Mouse (Mus musculus): Measurements from ENCODE around the gene Acadm. TPM values are rescaled to one million over a fixed set of nuclear protein-coding genes. Genes with fewer than 3 reads are reported as not detected.
A peak's percentile ranks its signal among the peaks of the same experiment; 100 is the strongest.

The Acadm gene
- polyA plus RNA-seq, 1 experiment from 2014 or later = 280 TPM

- 50% methylated on average over 6 of the region's 6 CpGs for WGBS
- peak; percentile 69 for DNase-seq (ENCODE audit: low spot score)
- no peak for ATAC-seq (replicated peaks; ENCODE audit: low FRiP score, low read depth)
- Histone ChIP-seq H3K4me3 (replicated peaks; ENCODE audit: low read depth, low read length) (no peak overlapping the region), H3K27me3 (ENCODE audit: insufficient read depth, low read length) (no peaks in the 10 kb centered on the region), H3K36me3 (ENCODE audit: insufficient read depth, low read length) (no peaks in the 10 kb centered on the region), H3K4me1 (replicated peaks; ENCODE audit: insufficient read depth, low read length) (no peaks in the 10 kb centered on the region), H3K9me3 (replicated peaks; ENCODE audit: low read length) (no peaks in the 10 kb centered on the region), H3K9ac (ENCODE audit: low read depth, low read length) (no peak overlapping the region), H3K27ac (no peak overlapping the region), H3K4me2 (ENCODE audit: low read length) (no peak overlapping the region)
- peak; percentile 68 for TF ChIP-seq CTCF (IDR thresholded peaks at IDR 0.05; ENCODE audit: low read depth)
Measured at GRCm38 (mm10) chr3:153961632-153962389, 17.4 kb upstream of the Acadm start.

- H3K9ac ChIP-seq (ENCODE audit: low read depth, low read length) = no peak overlapping the region
- H3K9me3 ChIP-seq (replicated peaks; ENCODE audit: low read length) = no peaks in the 10 kb centered on the region
- no peak overlapping the region for H3K4me2 ChIP-seq (ENCODE audit: low read length)
- H3K36me3 ChIP-seq (ENCODE audit: insufficient read depth, low read length) = no peaks in the 10 kb centered on the region
- no peak overlapping the region for H3K4me3 ChIP-seq (replicated peaks; ENCODE audit: low read depth, low read length)
- ATAC-seq (replicated peaks; ENCODE audit: low FRiP score, low read depth) (no peak), DNase-seq (ENCODE audit: low spot score) (no peak)
- no peak for TF ChIP-seq CTCF (IDR thresholded peaks at IDR 0.05; ENCODE audit: low read depth)
- 68% methylated on average over 2 of the region's 2 CpGs for WGBS
- H3K27me3 ChIP-seq (ENCODE audit: insufficient read depth, low read length) = no peaks in the 10 kb centered on the region
- H3K4me1 ChIP-seq (replicated peaks; ENCODE audit: insufficient read depth, low read length) = no peaks in the 10 kb centered on the region
- H3K27ac ChIP-seq = no peak overlapping the region
Measured at GRCm38 (mm10) chr3:153960884-153961283, 16.5 kb upstream of the Acadm start.

GRCm38 (mm10) chr3:153959731-153960207, 15.3 kb upstream of the Acadm start:
- no peaks in the 10 kb centered on the region for H3K36me3 ChIP-seq (ENCODE audit: insufficient read depth, low read length)
- ATAC-seq (replicated peaks; ENCODE audit: low FRiP score, low read depth) (no peak), DNase-seq (ENCODE audit: low spot score) (no peak)
- 78% methylated on average over 9 of the region's 9 CpGs for WGBS
- no peak overlapping the region for H3K4me3 ChIP-seq (replicated peaks; ENCODE audit: low read depth, low read length)
- H3K27ac ChIP-seq = no peak overlapping the region
- no peak for TF ChIP-seq CTCF (IDR thresholded peaks at IDR 0.05; ENCODE audit: low read depth)
- no peak overlapping the region for H3K4me2 ChIP-seq (ENCODE audit: low read length)
- no peak overlapping the region for H3K9ac ChIP-seq (ENCODE audit: low read depth, low read length)
- H3K9me3 ChIP-seq (replicated peaks; ENCODE audit: low read length) = no peaks in the 10 kb centered on the region
- H3K4me1 ChIP-seq (replicated peaks; ENCODE audit: insufficient read depth, low read length) = no peaks in the 10 kb centered on the region
- no peaks in the 10 kb centered on the region for H3K27me3 ChIP-seq (ENCODE audit: insufficient read depth, low read length)

- Histone ChIP-seq H3K36me3 (ENCODE audit: insufficient read depth, low read length) (no peaks in the 10 kb centered on the region), H3K4me1 (replicated peaks; ENCODE audit: insufficient read depth, low read length) (no peaks in the 10 kb centered on the region), H3K9ac (ENCODE audit: low read depth, low read length) (no peak overlapping the region), H3K27me3 (ENCODE audit: insufficient read depth, low read length) (no peaks in the 10 kb centered on the region), H3K9me3 (replicated peaks; ENCODE audit: low read length) (no peaks in the 10 kb centered on the region), H3K27ac (no peak overlapping the region), H3K4me3 (replicated peaks; ENCODE audit: low read depth, low read length) (no peak overlapping the region), H3K4me2 (ENCODE audit: low read length) (no peak overlapping the region)
- WGBS = 100% methylated on average over 1 of the region's 1 CpGs
- peak; percentile 76 for DNase-seq (ENCODE audit: low spot score)
- peak; percentile 99 for TF ChIP-seq CTCF (IDR thresholded peaks at IDR 0.05; ENCODE audit: low read depth)
- ATAC-seq (replicated peaks; ENCODE audit: low FRiP score, low read depth) = peak; percentile 41; the same call in 1 of the 2 replicates
Measured at GRCm38 (mm10) chr3:153959035-153959730, 14.8 kb upstream of the Acadm start.

- Histone ChIP-seq H3K27me3 (ENCODE audit: insufficient read depth, low read length) (no peaks in the 10 kb centered on the region), H3K9me3 (replicated peaks; ENCODE audit: low read length) (no peaks in the 10 kb centered on the region), H3K27ac (no peak overlapping the region), H3K4me1 (replicated peaks; ENCODE audit: insufficient read depth, low read length) (no peaks in the 10 kb centered on the region), H3K4me2 (ENCODE audit: low read length) (no peak overlapping the region), H3K4me3 (replicated peaks; ENCODE audit: low read depth, low read length) (no peak overlapping the region), H3K36me3 (ENCODE audit: insufficient read depth, low read length) (no peaks in the 10 kb centered on the region), H3K9ac (ENCODE audit: low read depth, low read length) (no peak overlapping the region)
- no peak for TF ChIP-seq CTCF (IDR thresholded peaks at IDR 0.05; ENCODE audit: low read depth)
- no peak for DNase-seq (ENCODE audit: low spot score)
- ATAC-seq (replicated peaks; ENCODE audit: low FRiP score, low read depth) = no peak
- WGBS = 62% methylated on average over 4 of the region's 5 CpGs
Measured at GRCm38 (mm10) chr3:153957916-153958315, 13.5 kb upstream of the Acadm start.

- WGBS = 60% methylated on average over 2 of the region's 2 CpGs
- TF ChIP-seq CTCF (IDR thresholded peaks at IDR 0.05; ENCODE audit: low read depth) = no peak
- Histone ChIP-seq H3K27me3 (ENCODE audit: insufficient read depth, low read length) (no peaks in the 10 kb centered on the region), H3K9ac (ENCODE audit: low read depth, low read length) (no peak overlapping the region), H3K36me3 (ENCODE audit: insufficient read depth, low read length) (no peaks in the 10 kb centered on the region), H3K4me1 (replicated peaks; ENCODE audit: insufficient read depth, low read length) (no peaks in the 10 kb centered on the region), H3K9me3 (replicated peaks; ENCODE audit: low read length) (no peaks in the 10 kb centered on the region), H3K4me3 (replicated peaks; ENCODE audit: low read depth, low read length) (no peak overlapping the region), H3K4me2 (ENCODE audit: low read length) (no peak overlapping the region), H3K27ac (no peak overlapping the region)
- ATAC-seq (replicated peaks; ENCODE audit: low FRiP score, low read depth) (no peak), DNase-seq (ENCODE audit: low spot score) (no peak)
Measured at GRCm38 (mm10) chr3:153948176-153948575, 3.7 kb upstream of the Acadm start.
